Mouse (Mus musculus): ENCODE data around the gene Dop1b.

Dop1b gene

GRCm38 (mm10) chr16:93829526-93829925, 117.8 kb downstream of the Dop1b start:
- DNase-seq (ENCODE audit: low spot score): no peak

- no peak for DNase-seq (ENCODE audit: low spot score)
These were observed 118.4 kb downstream of the Dop1b start for GRCm38 (mm10) chr16:93830071-93830470.

GRCm38 (mm10) chr16:93830916-93831315, 119.2 kb downstream of the Dop1b start:
- peak; percentile 56 for DNase-seq (ENCODE audit: low spot score)

- DNase-seq (ENCODE audit: low spot score): peak; percentile 100
These were observed 120.1 kb downstream of the Dop1b start, which contains the start of gene Morc3 for GRCm38 (mm10) chr16:93831627-93832395. Morc3 (plus strand) TSS chr16:93832121.

- peak; percentile 77 for DNase-seq (ENCODE audit: low spot score)
These were observed 121.0 kb downstream of the Dop1b start for GRCm38 (mm10) chr16:93832451-93833276.

- no peak for DNase-seq (ENCODE audit: low spot score)
These were observed 121.8 kb downstream of the Dop1b start for GRCm38 (mm10) chr16:93833551-93833950.

GRCm38 (mm10) chr16:93834076-93834475, 122.4 kb downstream of the Dop1b start:
- no peak for DNase-seq (ENCODE audit: low spot score)

- no peak for DNase-seq (ENCODE audit: low spot score)
These were observed 127.3 kb downstream of the Dop1b start for GRCm38 (mm10) chr16:93839049-93839448.

- no peak for DNase-seq (ENCODE audit: low spot score)
These were observed 138.8 kb downstream of the Dop1b start for GRCm38 (mm10) chr16:93850527-93850926.

GRCm38 (mm10) chr16:93859967-93860366, 148.3 kb downstream of the Dop1b start:
- DNase-seq (ENCODE audit: low spot score): no peak

Data from embryo, embryonic 10.5 days (tissue).